ENCODE assay signal across 8 mouse cellular contexts in the genomic region with DNA sequence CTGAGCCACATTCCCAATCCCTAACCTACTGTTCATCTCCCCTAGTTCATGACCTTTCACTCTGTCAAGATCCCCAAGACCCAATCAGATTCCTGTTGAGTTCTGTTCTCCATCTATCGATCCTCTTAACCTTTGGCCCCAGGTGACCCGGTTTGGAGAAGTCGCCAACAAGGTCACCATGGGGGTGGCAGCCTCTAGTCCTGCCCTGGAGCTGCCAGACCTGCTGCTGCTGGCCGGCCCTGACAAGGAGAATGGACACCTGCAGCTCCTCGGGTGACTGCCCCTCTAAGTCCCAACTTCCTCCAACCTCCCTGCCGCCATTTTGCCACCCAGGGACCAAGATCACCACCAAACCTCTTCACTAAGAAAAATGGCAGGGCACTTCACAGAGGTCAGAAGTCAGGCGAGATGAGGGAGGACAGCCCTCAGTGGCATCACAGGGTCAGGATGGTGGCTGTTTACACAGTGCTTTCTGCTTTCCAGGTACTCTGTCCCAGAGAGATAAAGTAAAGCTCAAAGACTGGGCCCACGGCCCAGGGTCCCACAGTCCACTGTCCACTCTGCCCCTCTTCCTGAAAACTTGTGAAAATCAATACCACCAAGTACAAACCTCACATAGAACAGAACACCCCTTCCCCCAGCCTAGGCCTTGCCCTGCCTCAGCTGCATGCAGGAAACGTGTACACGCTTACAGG. TPM values are rescaled to one million over a fixed set of nuclear protein-coding genes. Genes with fewer than 3 reads are reported as not detected.
DNase-seq lines count a peak whose midpoint lies in the region; ATAC-seq and TF ChIP-seq lines count a peak whose summit lies in the region.

No protein-coding gene starts in this region.

- TF ChIP-seq CTCF in lung, embryonic 14.5 days (IDR thresholded peaks at IDR 0.05; ENCODE audit: low read depth), result no peak
- no peak for TF ChIP-seq CTCF in intestine, postnatal 0 days (IDR thresholded peaks at IDR 0.05; ENCODE audit: low read depth)

- no peak overlapping the region for H3K27ac ChIP-seq in lung, embryonic 14.5 days (ENCODE audit: low read depth)
- peak overlapping the region; percentile 98 for H3K27ac ChIP-seq in forebrain, embryonic 10.5 days
- H3K27ac ChIP-seq in intestine, postnatal 0 days (ENCODE audit: low read depth, low read length), result no peak overlapping the region
- 0 out of 2 replicates have a peak overlapping the region, but pooled peaks have one; percentile 99 for H3K27ac ChIP-seq in neural tube, embryonic 15.5 days (replicated peaks)

- peak overlapping the region; percentile 80; the same call in 1 of the 2 replicates for H3K9ac ChIP-seq in lung, embryonic 14.5 days
- H3K9ac ChIP-seq in intestine, postnatal 0 days (ENCODE audit: low read depth, low read length), result no peak overlapping the region
- H3K9ac ChIP-seq in neural tube, embryonic 15.5 days (replicated peaks), result peak overlapping the region; percentile 97

- DNase-seq in lung, embryonic 14.5 days, result no peak
- DNase-seq in lung, postnatal 10 days, result no peak
- DNase-seq in forebrain, embryonic 10.5 days (ENCODE audit: extremely low spot score, low spot score), result no peak
- no peak for DNase-seq in layer of hippocampus, postnatal 10 days (ENCODE audit: low spot score in 2 of 2)
- DNase-seq in thymus, adult 18-20 months, result no peak
- no peak for DNase-seq in left cerebral cortex, postnatal 10 days (ENCODE audit: extremely low spot score in 1 of 2, low spot score in 2 of 2)

- peak overlapping the region; percentile 70 for H3K4me3 ChIP-seq in lung, embryonic 14.5 days (ENCODE audit: low read depth, low read length)
- peak overlapping the region; percentile 76 for H3K4me3 ChIP-seq in forebrain, embryonic 10.5 days
- H3K4me3 ChIP-seq in intestine, postnatal 0 days (ENCODE audit: low read depth, low read length), result no peak overlapping the region
- peak overlapping the region; percentile 77 for H3K4me3 ChIP-seq in neural tube, embryonic 15.5 days (replicated peaks)

- no peaks in the 10 kb centered on the region for H3K9me3 ChIP-seq in lung, embryonic 14.5 days (ENCODE audit: low read depth, low read length)
- H3K9me3 ChIP-seq in forebrain, embryonic 10.5 days, result no peaks in the 10 kb centered on the region
- no peaks in the 10 kb centered on the region for H3K9me3 ChIP-seq in intestine, postnatal 0 days (ENCODE audit: control insufficient read depth)
- no peaks in the 10 kb centered on the region for H3K9me3 ChIP-seq in neural tube, embryonic 15.5 days (replicated peaks)

- peaks cover 11% of the 10 kb centered on the region for H3K36me3 ChIP-seq in lung, embryonic 14.5 days (ENCODE audit: insufficient read depth)
- H3K36me3 ChIP-seq in forebrain, embryonic 10.5 days (replicated peaks), result peaks cover 27% of the 10 kb centered on the region
- peaks cover 8% of the 10 kb centered on the region; the same call in 1 of the 2 replicates for H3K36me3 ChIP-seq in intestine, postnatal 0 days (ENCODE audit: control insufficient read depth, insufficient read depth)
- peaks cover 15% of the 10 kb centered on the region; the same call in 1 of the 2 replicates for H3K36me3 ChIP-seq in neural tube, embryonic 15.5 days

- peak overlapping the region; percentile 94 for H3K4me2 ChIP-seq in lung, embryonic 14.5 days
- H3K4me2 ChIP-seq in intestine, postnatal 0 days (replicated peaks; ENCODE audit: low read depth), result 0 out of 2 replicates have a peak overlapping the region, but pooled peaks have one; percentile 93
- H3K4me2 ChIP-seq in neural tube, embryonic 15.5 days, result peak overlapping the region; percentile 83

- peaks cover 4% of the 10 kb centered on the region; the same call in 1 of the 2 replicates for H3K27me3 ChIP-seq in lung, embryonic 14.5 days (ENCODE audit: insufficient read depth, low read length)
- peaks cover 19% of the 10 kb centered on the region; the same call in 1 of the 2 replicates for H3K27me3 ChIP-seq in forebrain, embryonic 10.5 days (ENCODE audit: poor library complexity, severe bottlenecking)
- H3K27me3 ChIP-seq in intestine, postnatal 0 days (replicated peaks; ENCODE audit: control insufficient read depth, insufficient read depth, low read length), result 0 out of 2 replicates have a peak, but pooled peaks cover 3% of the 10 kb centered on the region
- H3K27me3 ChIP-seq in neural tube, embryonic 15.5 days (replicated peaks), result no peaks in the 10 kb centered on the region

- peaks cover 7% of the 10 kb centered on the region for H3K4me1 ChIP-seq in lung, embryonic 14.5 days (ENCODE audit: insufficient read depth)
- peaks cover 26% of the 10 kb centered on the region for H3K4me1 ChIP-seq in forebrain, embryonic 10.5 days
- peaks cover 9% of the 10 kb centered on the region; the same call in 1 of the 2 replicates for H3K4me1 ChIP-seq in intestine, postnatal 0 days (replicated peaks; ENCODE audit: control insufficient read depth, insufficient read depth, low read length)
- peaks cover 28% of the 10 kb centered on the region for H3K4me1 ChIP-seq in neural tube, embryonic 15.5 days

- WGBS in lung, embryonic 14.5 days, result 74% methylated on average over 10 of the region's 10 CpGs
- 85% methylated on average over 10 of the region's 10 CpGs for WGBS in forebrain, embryonic 10.5 days
- WGBS in intestine, postnatal 0 days, result 77% methylated on average over 10 of the region's 10 CpGs
- WGBS in neural tube, embryonic 15.5 days, result 83% methylated on average over 10 of the region's 10 CpGs

- ATAC-seq in lung, embryonic 14.5 days (ENCODE audit: insufficient read depth), result no peak
- ATAC-seq in intestine, postnatal 0 days, result no peak
- no peak for ATAC-seq in neural tube, embryonic 15.5 days (ENCODE audit: low FRiP score)

- intact Hi-C loops in left cerebral cortex, postnatal 10 days (cut with DNase I), result loop anchor here (5.0 kb wide), 1 partner anchor 55 kb away; a partner anchor contains a TSS

RNA-seq across cellular contexts. Expression of a gene that starts 1.1 kb away (rescaled TPM):
- 9.1 and 11.3 TPM in 2 replicates for polyA plus RNA-seq in lung, embryonic 14.5 days (2014; fragmentation: Nextera tagmentation; extraction: Ambion mirVana)
- polyA plus RNA-seq in forebrain, embryonic 10.5 days (2016; fragmentation: Nextera tagmentation; extraction: Ambion mirVana), result 15.1 and 15.8 TPM in 2 replicates
- 4.4 and 5.2 TPM in 2 replicates for polyA plus RNA-seq in intestine, postnatal 0 days (2015; fragmentation: Nextera tagmentation; extraction: Ambion mirVana)
- polyA plus RNA-seq in neural tube, embryonic 15.5 days (2015; fragmentation: Nextera tagmentation; extraction: Ambion mirVana), result 22.6 and 23.2 TPM in 2 replicates
- 10 to 100 TPM; 27.6 to 33.3 TPM for total RNA-seq in layer of hippocampus, postnatal 10 days (2021)
- 10 to 100 TPM; 24.4 to 26.8 TPM for total RNA-seq in left cerebral cortex, postnatal 10 days (2021)

RNA-seq across cellular contexts. Expression of a gene that starts 1.2 kb away (rescaled TPM):
- 122 and 133 TPM in 2 replicates for polyA plus RNA-seq in lung, embryonic 14.5 days (2014; fragmentation: Nextera tagmentation; extraction: Ambion mirVana)
- 95.8 and 96.9 TPM in 2 replicates for polyA plus RNA-seq in forebrain, embryonic 10.5 days (2016; fragmentation: Nextera tagmentation; extraction: Ambion mirVana)
- polyA plus RNA-seq in intestine, postnatal 0 days (2015; fragmentation: Nextera tagmentation; extraction: Ambion mirVana), result 68.6 and 74.8 TPM in 2 replicates
- 144 and 157 TPM in 2 replicates for polyA plus RNA-seq in neural tube, embryonic 15.5 days (2015; fragmentation: Nextera tagmentation; extraction: Ambion mirVana)
- 100 to 1,000 TPM; 157 to 169 TPM for total RNA-seq in layer of hippocampus, postnatal 10 days (2021)
- 100 to 1,000 TPM; 143 to 144 TPM for total RNA-seq in left cerebral cortex, postnatal 10 days (2021)

RNA-seq across cellular contexts. Expression of a gene that starts 26.9 kb away (rescaled TPM):
- 0.14 and 0.26 TPM in 2 replicates for polyA plus RNA-seq in lung, embryonic 14.5 days (2014; fragmentation: Nextera tagmentation; extraction: Ambion mirVana)
- 0.06 and 0.12 TPM in 2 replicates for polyA plus RNA-seq in forebrain, embryonic 10.5 days (2016; fragmentation: Nextera tagmentation; extraction: Ambion mirVana)
- polyA plus RNA-seq in intestine, postnatal 0 days (2015; fragmentation: Nextera tagmentation; extraction: Ambion mirVana), result 0.13 and 0.18 TPM in 2 replicates
- 0.14 and 0.36 TPM in 2 replicates for polyA plus RNA-seq in neural tube, embryonic 15.5 days (2015; fragmentation: Nextera tagmentation; extraction: Ambion mirVana)
- under 1 TPM; 0.11 to 0.18 TPM for total RNA-seq in layer of hippocampus, postnatal 10 days (2021)
- under 1 TPM; 0.09 to 0.53 TPM for total RNA-seq in left cerebral cortex, postnatal 10 days (2021)

RNA-seq across cellular contexts. Expression of a gene that starts 29.7 kb away (rescaled TPM):
- polyA plus RNA-seq in lung, embryonic 14.5 days (2014; fragmentation: Nextera tagmentation; extraction: Ambion mirVana), result 82.7 and 87.6 TPM in 2 replicates
- 74.9 and 78.5 TPM in 2 replicates for polyA plus RNA-seq in forebrain, embryonic 10.5 days (2016; fragmentation: Nextera tagmentation; extraction: Ambion mirVana)
- 28.6 and 30.3 TPM in 2 replicates for polyA plus RNA-seq in intestine, postnatal 0 days (2015; fragmentation: Nextera tagmentation; extraction: Ambion mirVana)
- 45.2 and 51.0 TPM in 2 replicates for polyA plus RNA-seq in neural tube, embryonic 15.5 days (2015; fragmentation: Nextera tagmentation; extraction: Ambion mirVana)
- total RNA-seq in layer of hippocampus, postnatal 10 days (2021), result 10 to 100 TPM; 38.7 to 41.1 TPM
- total RNA-seq in left cerebral cortex, postnatal 10 days (2021), result 10 to 100 TPM; 36.3 to 37.4 TPM

RNA-seq across cellular contexts. Expression of a gene that starts 32.3 kb away (rescaled TPM):
- polyA plus RNA-seq in lung, embryonic 14.5 days (2014; fragmentation: Nextera tagmentation; extraction: Ambion mirVana), result 0.28 TPM in 1 of 2 replicates, not detected in the other
- polyA plus RNA-seq in forebrain, embryonic 10.5 days (2016; fragmentation: Nextera tagmentation; extraction: Ambion mirVana), result 1.3 and 1.5 TPM in 2 replicates
- 1.5 and 1.7 TPM in 2 replicates for polyA plus RNA-seq in intestine, postnatal 0 days (2015; fragmentation: Nextera tagmentation; extraction: Ambion mirVana)
- 2.2 and 4.2 TPM in 2 replicates for polyA plus RNA-seq in neural tube, embryonic 15.5 days (2015; fragmentation: Nextera tagmentation; extraction: Ambion mirVana)
- 10 to 100 TPM; 13.0 to 16.5 TPM for total RNA-seq in layer of hippocampus, postnatal 10 days (2021)
- total RNA-seq in left cerebral cortex, postnatal 10 days (2021), result 10 to 100 TPM; 14.7 to 18.0 TPM

Comparison
In these comparisons a context has a peak if more than half of its experiments do, and no peak if none do; other contexts are left out.
1. H3K27ac ChIP-seq: peak in forebrain, embryonic 10.5 days (single experiment) and neural tube, embryonic 15.5 days (single experiment); none in lung, embryonic 14.5 days (single experiment) and intestine, postnatal 0 days (single experiment).
2. Peak in every context shown above with its lines, with median percentiles within 50 percentile points of each other: H3K4me2 ChIP-seq.